ENCODE assay signal across 14 mouse cellular contexts in the genomic region with DNA sequence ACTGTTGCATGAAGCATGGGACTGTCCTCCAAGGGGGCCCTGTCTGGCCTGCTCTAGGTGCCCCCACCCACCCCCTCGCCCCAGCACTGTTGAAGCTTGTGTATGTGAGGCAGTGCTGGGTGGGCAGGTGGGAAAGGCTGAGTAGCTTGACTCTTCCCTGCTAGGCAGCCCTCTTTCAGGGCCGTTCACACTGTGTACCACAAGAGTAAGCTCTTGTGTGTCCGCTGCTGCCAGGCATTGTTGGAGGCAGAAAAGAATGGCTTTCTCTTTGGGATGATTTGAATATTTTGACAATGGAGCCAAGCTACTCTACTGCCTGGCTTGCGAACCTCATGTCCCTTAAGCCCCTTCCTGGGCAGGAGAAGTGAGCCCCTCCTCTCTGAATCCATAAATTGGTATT. TPM values are rescaled to one million over a fixed set of nuclear protein-coding genes. Genes with fewer than 3 reads are reported as not detected.
DNase-seq lines count a peak whose midpoint lies in the region; ATAC-seq and TF ChIP-seq lines count a peak whose summit lies in the region.
"Had no signal": no experiment of that assay in that cellular context is flagged by ENCODE, and none has a peak within 500 bp of the region (broad histone marks: within the 10 kb centered on the region; RNA-seq: fewer than 3 reads in every experiment).

No protein-coding gene starts in this region.

- intact Hi-C loops in heart, postnatal 14 days (cut with DNase I) = no loop called here

- no peak for DNase-seq in heart, postnatal 0 days (ENCODE audit: low spot score)
- DNase-seq in heart, postnatal 14 days = no peak
- peak; percentile 50 for DNase-seq in forebrain, embryonic 10.5 days (ENCODE audit: extremely low spot score, low spot score)
- no peak for DNase-seq in hindbrain, embryonic 14.5 days (ENCODE audit: low spot score)
- no peak for DNase-seq in lung, postnatal 10 days
- DNase-seq: kidney, postnatal 25 days; layer of hippocampus, postnatal 36 days; right cerebral cortex, postnatal 14 days had no signal

- no peak for TF ChIP-seq CTCF in heart, postnatal 0 days (IDR thresholded peaks at IDR 0.05; ENCODE audit: low read depth)

- TF ChIP-seq EP300 in heart, postnatal 0 days (IDR thresholded peaks at IDR 0.05; ENCODE audit: low read depth) = no peak

- peaks cover 12% of the 10 kb centered on the region for H3K36me3 ChIP-seq in heart, postnatal 0 days (replicated peaks; ENCODE audit: control insufficient read depth, insufficient read depth, low read length)
- peaks cover 22% of the 10 kb centered on the region for H3K36me3 ChIP-seq in forebrain, embryonic 10.5 days (replicated peaks)
- no peaks in the 10 kb centered on the region for H3K36me3 ChIP-seq in hindbrain, embryonic 14.5 days (replicated peaks; ENCODE audit: control insufficient read depth, insufficient read depth)
- no peaks in the 10 kb centered on the region for H3K36me3 ChIP-seq in neural tube, embryonic 12.5 days
- no peaks in the 10 kb centered on the region for H3K36me3 ChIP-seq in kidney, embryonic 16.5 days (ENCODE audit: insufficient read depth, low read length)
- H3K36me3 ChIP-seq: stomach, embryonic 15.5 days had no signal

- no peak for ATAC-seq in heart, postnatal 0 days (ENCODE audit: insufficient read depth, low read depth)
- peak; percentile 62 for ATAC-seq in hindbrain, embryonic 14.5 days (ENCODE audit: low FRiP score)
- ATAC-seq in neural tube, embryonic 12.5 days (ENCODE audit: low FRiP score, low read depth) = peak; percentile 70
- no peak for ATAC-seq in kidney, embryonic 16.5 days (ENCODE audit: low FRiP score, low TSS enrichment)
- no peak for ATAC-seq in monocyte, adult 5-6 weeks (replicated peaks; ENCODE audit: insufficient number of reproducible peaks, low FRiP score, low TSS enrichment, poor library complexity, severe bottlenecking)
- ATAC-seq: inflammation-experienced regulatory T-cells, adult 6 months had no signal

- no peak overlapping the region for H3K4me3 ChIP-seq in heart, postnatal 0 days (ENCODE audit: low read depth, low read length)
- peak overlapping the region; percentile 6; the same call in 1 of the 2 replicates for H3K4me3 ChIP-seq in forebrain, embryonic 10.5 days
- H3K4me3 ChIP-seq in hindbrain, embryonic 14.5 days (replicated peaks; ENCODE audit: low read length) = no peak overlapping the region
- H3K4me3 ChIP-seq in neural tube, embryonic 12.5 days = no peak overlapping the region
- no peak overlapping the region for H3K4me3 ChIP-seq in kidney, embryonic 16.5 days (ENCODE audit: low read length)
- H3K4me3 ChIP-seq: limb, embryonic 15.5 days; stomach, embryonic 15.5 days had no signal

- H3K27ac ChIP-seq in heart, postnatal 0 days (ENCODE audit: low read depth) = 0 out of 2 replicates have a peak overlapping the region, but pooled peaks have one; percentile 26
- H3K27ac ChIP-seq in forebrain, embryonic 10.5 days = peak overlapping the region; percentile 89
- peak overlapping the region; percentile 59; the same call in 1 of the 2 replicates for H3K27ac ChIP-seq in hindbrain, embryonic 14.5 days
- 0 out of 2 replicates have a peak overlapping the region, but pooled peaks have one; percentile 26 for H3K27ac ChIP-seq in neural tube, embryonic 12.5 days
- H3K27ac ChIP-seq in kidney, embryonic 16.5 days (ENCODE audit: low read length) = no peak overlapping the region
- H3K27ac ChIP-seq: limb, embryonic 15.5 days; stomach, embryonic 15.5 days had no signal

- WGBS in heart, postnatal 0 days = 69% methylated on average over 4 of the region's 4 CpGs
- 28% methylated on average over 4 of the region's 4 CpGs for whole genome bisulfite sequencing in forebrain, embryonic 10.5 days
- WGBS in hindbrain, embryonic 14.5 days = 13% methylated on average over 4 of the region's 4 CpGs
- WGBS in neural tube, embryonic 12.5 days = 27% methylated on average over 4 of the region's 4 CpGs
- 85% methylated on average over 4 of the region's 4 CpGs for WGBS in kidney, embryonic 16.5 days

- H3K9me3 ChIP-seq in heart, postnatal 0 days (replicated peaks; ENCODE audit: control insufficient read depth, low read length) = no peaks in the 10 kb centered on the region
- H3K9me3 ChIP-seq in forebrain, embryonic 10.5 days = no peaks in the 10 kb centered on the region
- H3K9me3 ChIP-seq in hindbrain, embryonic 14.5 days (ENCODE audit: control insufficient read depth, low read length) = no peaks in the 10 kb centered on the region
- no peaks in the 10 kb centered on the region for H3K9me3 ChIP-seq in neural tube, embryonic 12.5 days
- H3K9me3 ChIP-seq in kidney, embryonic 16.5 days (ENCODE audit: low read length) = no peaks in the 10 kb centered on the region
- H3K9me3 ChIP-seq: limb, embryonic 15.5 days; stomach, embryonic 15.5 days had no signal

- peaks cover 30% of the 10 kb centered on the region for H3K4me1 ChIP-seq in heart, postnatal 0 days (ENCODE audit: control insufficient read depth, insufficient read depth)
- H3K4me1 ChIP-seq in forebrain, embryonic 10.5 days = peaks cover 100% of the 10 kb centered on the region
- peaks cover 30% of the 10 kb centered on the region for H3K4me1 ChIP-seq in hindbrain, embryonic 14.5 days (replicated peaks; ENCODE audit: control insufficient read depth, insufficient read depth, low read length)
- H3K4me1 ChIP-seq in neural tube, embryonic 12.5 days = peaks cover 58% of the 10 kb centered on the region
- H3K4me1 ChIP-seq in kidney, embryonic 16.5 days (ENCODE audit: insufficient read depth, low read length) = peaks cover 33% of the 10 kb centered on the region

- H3K4me2 ChIP-seq in heart, postnatal 0 days (ENCODE audit: low read depth, low read length) = no peak overlapping the region
- no peak overlapping the region for H3K4me2 ChIP-seq in hindbrain, embryonic 14.5 days (replicated peaks)
- H3K4me2 ChIP-seq in neural tube, embryonic 12.5 days (replicated peaks) = peak overlapping the region; percentile 27; the same call in 1 of the 2 replicates
- no peak overlapping the region for H3K4me2 ChIP-seq in kidney, embryonic 16.5 days (replicated peaks; ENCODE audit: low read depth, low read length)
- H3K4me2 ChIP-seq: limb, embryonic 15.5 days; stomach, embryonic 15.5 days had no signal

- no peaks in the 10 kb centered on the region for H3K27me3 ChIP-seq in heart, postnatal 0 days (ENCODE audit: control insufficient read depth, insufficient read depth, low read length)
- H3K27me3 ChIP-seq in forebrain, embryonic 10.5 days (ENCODE audit: poor library complexity, severe bottlenecking) = no peaks in the 10 kb centered on the region; the same call in 1 of the 2 replicates
- H3K27me3 ChIP-seq in hindbrain, embryonic 14.5 days (ENCODE audit: control insufficient read depth, insufficient read depth, low read length) = no peaks in the 10 kb centered on the region
- H3K27me3 ChIP-seq in neural tube, embryonic 12.5 days (replicated peaks) = no peaks in the 10 kb centered on the region
- no peaks in the 10 kb centered on the region for H3K27me3 ChIP-seq in kidney, embryonic 16.5 days (ENCODE audit: insufficient read depth, low read length)
- H3K27me3 ChIP-seq: limb, embryonic 15.5 days; stomach, embryonic 15.5 days had no signal

- no peak overlapping the region; the same call in 1 of the 2 replicates for H3K9ac ChIP-seq in heart, postnatal 0 days (replicated peaks; ENCODE audit: low read depth, low read length)
- H3K9ac ChIP-seq in hindbrain, embryonic 14.5 days = peak overlapping the region; percentile 9; the same call in 1 of the 2 replicates
- H3K9ac ChIP-seq in neural tube, embryonic 12.5 days = no peak overlapping the region
- no peak overlapping the region for H3K9ac ChIP-seq in kidney, embryonic 16.5 days (replicated peaks; ENCODE audit: low read length)
- H3K9ac ChIP-seq: limb, embryonic 15.5 days; stomach, embryonic 15.5 days had no signal

RNA-seq across cellular contexts. Expression of a gene that starts 54.7 kb away (rescaled TPM):
- total RNA-seq in heart, postnatal 0 days (2014; rRNA removed; ENCODE audit: low replicate concordance) = 560 and 720 TPM in 2 replicates
- polyA plus RNA-seq in heart, postnatal 0 days (2015; fragmentation: Nextera tagmentation; extraction: Ambion mirVana) = 63.9 and 66.0 TPM in 2 replicates
- total RNA-seq in heart, postnatal 14 days (2021) = 10 to 100 TPM; 22.7 to 23.3 TPM
- polyA plus RNA-seq in forebrain, embryonic 10.5 days (2016; fragmentation: Nextera tagmentation; extraction: Ambion mirVana) = 86.7 and 89.5 TPM in 2 replicates
- polyA plus RNA-seq in hindbrain, embryonic 14.5 days (2014; fragmentation: Nextera tagmentation; extraction: Ambion mirVana) = 40.8 and 44.1 TPM in 2 replicates
- polyA plus RNA-seq in neural tube, embryonic 12.5 days (2016; fragmentation: Nextera tagmentation; extraction: Ambion mirVana) = 72.0 and 83.7 TPM in 2 replicates
- polyA plus RNA-seq in kidney, embryonic 16.5 days (2015; fragmentation: Nextera tagmentation; extraction: Ambion mirVana) = 83.8 and 93.0 TPM in 2 replicates
- total RNA-seq in monocyte, adult 5-6 weeks (2017) = 0.43 to 1.8 TPM in 2 of 3 replicates, not detected in the other

Comparison
In these comparisons a context has a peak if more than half of its experiments do, and no peak if none do; other contexts are left out.
1. ATAC-seq: peak in hindbrain, embryonic 14.5 days (single experiment) and neural tube, embryonic 12.5 days (single experiment); none in heart, postnatal 0 days (single experiment), kidney, embryonic 16.5 days (single experiment) and monocyte, adult 5-6 weeks (single experiment).